Mouse (Mus musculus): ENCODE measurements at regions not wholly inside any gene's neighbourhood (a gene's known extent, or its start where the extent isn't known, plus 50 kb on each side); places are given as distances from the start of the nearest gene placed in this dataset.

DNA sequence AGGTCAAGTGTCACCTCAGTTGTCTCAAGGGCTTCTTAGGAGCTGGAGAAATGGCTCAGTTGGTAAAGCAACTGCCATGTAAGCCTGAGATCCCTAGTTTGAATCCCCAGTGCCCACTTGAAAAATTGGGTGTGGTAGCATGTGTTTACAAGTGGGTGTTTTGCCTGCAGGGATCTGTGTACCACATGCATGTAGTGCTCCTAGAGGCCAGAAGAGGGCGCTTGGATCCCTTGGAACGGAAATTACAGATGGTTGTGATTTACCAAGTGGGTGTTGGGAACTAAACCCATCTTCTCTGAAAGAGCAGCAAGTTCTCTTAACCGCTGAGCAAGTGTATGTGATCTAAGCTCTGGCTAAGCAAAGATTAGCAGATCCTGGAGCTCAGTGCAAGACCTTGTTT, 63.6 kb upstream of the Tut7 start:
- TF ChIP-seq CTCF (conservative IDR thresholded peaks at IDR 0.05; ENCODE audit: insufficient read depth, insufficient read length, low read depth, low read length) = peak; percentile 40
- no peak for TF ChIP-seq POLR2A (IDR thresholded peaks at IDR 0.05; ENCODE audit: low read depth, low read length)
